29 mouse cellular contexts compared by ENCODE assay signal in the genomic region with DNA sequence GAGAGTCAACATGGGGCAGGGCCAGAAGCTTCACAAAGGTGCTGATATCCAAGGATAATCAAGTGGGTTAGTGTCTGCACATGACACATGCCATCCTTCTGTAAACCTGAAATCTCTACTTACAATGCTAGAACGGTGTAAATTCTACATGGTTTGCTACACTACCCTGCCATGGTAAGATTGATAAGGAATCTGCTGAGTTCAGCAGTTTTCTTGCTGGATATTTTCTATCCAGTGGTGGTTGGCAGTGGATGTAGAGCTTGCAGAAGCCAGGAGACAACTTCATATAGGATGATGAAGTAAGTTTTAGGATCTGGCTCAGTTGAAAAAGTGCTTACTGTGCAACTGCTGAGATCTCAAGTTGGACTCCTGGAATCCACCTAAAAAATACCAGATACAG.
"Had no signal": no experiment of that assay in that cellular context is flagged by ENCODE, and none has a peak within 500 bp of the region (broad histone marks: within the 10 kb centered on the region; RNA-seq: fewer than 3 reads in every experiment).

No protein-coding gene starts in this region.

- H3K27ac ChIP-seq: heart, embryonic 13.5 days; heart, embryonic 15.5 days; hindbrain, embryonic 10.5 days; hindbrain, embryonic 12.5 days; hindbrain, embryonic 13.5 days; hindbrain, embryonic 14.5 days; hindbrain, embryonic 15.5 days; hindbrain, postnatal 0 days; intestine, embryonic 15.5 days; kidney, embryonic 15.5 days; kidney, postnatal 0 days; layer of hippocampus, adult 2 months; left cerebral cortex, adult 2 months had no signal

- H3K9ac ChIP-seq: heart, embryonic 13.5 days; heart, embryonic 15.5 days; hindbrain, embryonic 12.5 days; hindbrain, embryonic 13.5 days; hindbrain, embryonic 14.5 days; hindbrain, embryonic 15.5 days; intestine, embryonic 15.5 days; kidney, embryonic 15.5 days had no signal

- H3K27me3 ChIP-seq: heart, embryonic 13.5 days; heart, embryonic 15.5 days; hindbrain, embryonic 12.5 days; hindbrain, embryonic 13.5 days; hindbrain, embryonic 15.5 days; intestine, embryonic 15.5 days; kidney, embryonic 15.5 days had no signal

- H3K9me3 ChIP-seq: heart, embryonic 13.5 days; heart, embryonic 15.5 days; hindbrain, embryonic 10.5 days; hindbrain, embryonic 12.5 days; hindbrain, embryonic 13.5 days; hindbrain, embryonic 15.5 days; intestine, embryonic 15.5 days; kidney, embryonic 15.5 days had no signal

- H3K36me3 ChIP-seq: heart, embryonic 13.5 days; heart, embryonic 15.5 days; hindbrain, embryonic 10.5 days; hindbrain, embryonic 12.5 days; hindbrain, embryonic 13.5 days; hindbrain, embryonic 15.5 days; intestine, embryonic 15.5 days; kidney, embryonic 15.5 days had no signal

- H3K4me1 ChIP-seq: heart, embryonic 13.5 days; heart, embryonic 15.5 days; hindbrain, embryonic 10.5 days; hindbrain, embryonic 12.5 days; hindbrain, embryonic 13.5 days; hindbrain, embryonic 15.5 days; intestine, embryonic 15.5 days; kidney, embryonic 15.5 days had no signal

- H3K4me2 ChIP-seq: heart, embryonic 13.5 days; heart, embryonic 15.5 days; hindbrain, embryonic 12.5 days; hindbrain, embryonic 13.5 days; hindbrain, embryonic 14.5 days; hindbrain, embryonic 15.5 days; intestine, embryonic 15.5 days; kidney, embryonic 15.5 days had no signal

- H3K4me3 ChIP-seq: heart, embryonic 13.5 days; heart, embryonic 15.5 days; hindbrain, embryonic 10.5 days; hindbrain, embryonic 12.5 days; hindbrain, embryonic 13.5 days; hindbrain, embryonic 15.5 days; intestine, embryonic 15.5 days; kidney, embryonic 15.5 days; layer of hippocampus, adult 2 months; left cerebral cortex, adult 2 months had no signal

- DNase-seq: heart, postnatal 10 days; heart, postnatal 14 days; heart, postnatal 36 days; heart, postnatal 4 days; kidney, adult 11 months; kidney, adult 18-20 months; kidney, adult 2 months; kidney, adult 8-10 months; kidney, adult 9 months; kidney, postnatal 10 days; kidney, postnatal 14 days; kidney, postnatal 25 days; kidney, postnatal 36 days; kidney, postnatal 4 days; layer of hippocampus, adult 9-11 months; layer of hippocampus, postnatal 36 days had no signal
